Mouse (Mus musculus) erythroblast, embryonic 14.5 days (primary cell): Measurements from ENCODE around the gene Zdhhc6.

Experiments
- GATA1 ChIP-seq: IDR thresholded peaks from 2 replicates; pipeline ENCODE4 v1.6.1; 2012; ENCODE audit warnings: low read length, inconsistent platforms, mixed read lengths
- TAL1 ChIP-seq: IDR thresholded peaks from 3 replicates; pipeline ENCODE4 v1.6.1; 2012; ENCODE audit warnings: low read length, inconsistent platforms, mixed read lengths

DNA sequence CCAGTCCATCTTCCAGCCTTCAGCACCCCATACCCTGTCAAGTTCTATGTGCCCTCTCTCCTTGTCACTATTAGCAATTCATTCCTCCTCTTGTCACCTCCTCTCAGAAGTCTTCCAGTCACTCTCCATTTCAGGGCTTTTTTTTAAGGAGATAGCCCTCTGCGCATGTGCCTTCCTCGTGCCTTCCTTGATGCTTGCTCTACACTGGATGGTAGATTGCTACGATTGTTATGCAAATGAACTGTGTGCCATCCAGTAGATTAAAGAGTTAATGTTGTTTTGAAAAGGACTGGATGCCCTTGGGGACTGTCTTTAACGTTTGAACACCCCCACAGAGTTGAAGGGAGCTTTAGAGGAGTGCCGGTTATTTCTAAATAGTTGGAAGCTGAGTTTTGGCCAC, 89.2 kb downstream of the Zdhhc6 start:
- TF ChIP-seq TAL1 (no peak), GATA1 (no peak)
